In genomic region chr15:60823620-60823869, GRCm38 (mm10) we compare ENCODE assay signal across 8 mouse cellular contexts. TPM values are rescaled to one million over a fixed set of nuclear protein-coding genes. Genes with fewer than 3 reads are reported as not detected.
DNase-seq lines count a peak whose midpoint lies in the region; ATAC-seq lines count a peak whose summit lies in the region.

No protein-coding gene starts in this region.

- H3K36me3 ChIP-seq in erythroblast, embryonic 14.5 days (ENCODE audit: control insufficient read depth), result no peaks in the 10 kb centered on the region
- peaks cover 2% of the 10 kb centered on the region; the same call in 1 of the 2 replicates for H3K36me3 ChIP-seq in lung, embryonic 16.5 days (ENCODE audit: control insufficient read depth, insufficient read depth, low read length)
- 0 out of 2 replicates have a peak, but pooled peaks cover 4% of the 10 kb centered on the region for H3K36me3 ChIP-seq in stomach, embryonic 15.5 days

- peak overlapping the region; percentile 85 for H3K9ac ChIP-seq in lung, embryonic 16.5 days (ENCODE audit: low read length)
- H3K9ac ChIP-seq in stomach, embryonic 15.5 days, result peak overlapping the region; percentile 53

- under 1% methylated on average over 24 of the region's 24 CpGs for WGBS in lung, embryonic 16.5 days
- whole genome bisulfite sequencing in stomach, embryonic 15.5 days, result under 1% methylated on average over 24 of the region's 24 CpGs

- peak overlapping the region; percentile 91 for H3K27ac ChIP-seq in lung, embryonic 16.5 days (ENCODE audit: low read length)
- peak overlapping the region; percentile 98 for H3K27ac ChIP-seq in stomach, embryonic 15.5 days

- DNase-seq in thymus, postnatal 10 days (ENCODE audit: low spot score in 2 of 2), result peak; percentile 21 to 31
- no peak for DNase-seq in thymus, postnatal 36 days
- no peak for DNase-seq in frontal cortex, postnatal 36 days (ENCODE audit: low spot score in 2 of 2)

- peaks cover 24% of the 10 kb centered on the region for H3K4me1 ChIP-seq in erythroblast, embryonic 14.5 days (ENCODE audit: control insufficient read depth)
- H3K4me1 ChIP-seq in lung, embryonic 16.5 days (replicated peaks; ENCODE audit: control insufficient read depth, insufficient read depth, low read length), result no peaks in the 10 kb centered on the region; the same call in 1 of the 2 replicates
- H3K4me1 ChIP-seq in stomach, embryonic 15.5 days, result no peaks in the 10 kb centered on the region

- H3K4me2 ChIP-seq in lung, embryonic 16.5 days (ENCODE audit: low read depth, low read length), result peak overlapping the region; percentile 94
- H3K4me2 ChIP-seq in stomach, embryonic 15.5 days, result peak overlapping the region; percentile 97

- H3K9me3 ChIP-seq in erythroblast, embryonic 14.5 days (ENCODE audit: control insufficient read depth, low read length), result no peaks in the 10 kb centered on the region
- no peaks in the 10 kb centered on the region for H3K9me3 ChIP-seq in lung, embryonic 16.5 days (ENCODE audit: control insufficient read depth, low read length)
- no peaks in the 10 kb centered on the region for H3K9me3 ChIP-seq in stomach, embryonic 15.5 days

- peaks cover 31% of the 10 kb centered on the region for H3K27me3 ChIP-seq in erythroblast, embryonic 14.5 days (ENCODE audit: control insufficient read depth)
- no peaks in the 10 kb centered on the region for H3K27me3 ChIP-seq in lung, embryonic 16.5 days (ENCODE audit: control insufficient read depth, insufficient read depth, low read depth, low read length)
- H3K27me3 ChIP-seq in stomach, embryonic 15.5 days (replicated peaks), result no peaks in the 10 kb centered on the region

- no peak for ATAC-seq in erythroblast, adult 5-6 weeks (replicated peaks; ENCODE audit: low FRiP score, poor library complexity, severe bottlenecking)
- 0 out of 4 replicates have a peak, but pooled peaks have one; percentile 0 to 6 for ATAC-seq in hematopoietic stem cell, adult 5-6 weeks (replicated peaks in 1 of 2; ENCODE audit: insufficient read depth in 1 of 2, low FRiP score in 2 of 2, low TSS enrichment in 1 of 2, low read depth in 1 of 2, poor library complexity in 2 of 2, severe bottlenecking in 2 of 2)
- no peak for ATAC-seq in lung, embryonic 16.5 days (ENCODE audit: low read depth)
- no peak for ATAC-seq in stomach, embryonic 15.5 days (ENCODE audit: insufficient read depth, low FRiP score, low read depth)

- peak overlapping the region; percentile 65 for H3K4me3 ChIP-seq in erythroblast, embryonic 14.5 days (replicated peaks)
- peak overlapping the region; percentile 63 for H3K4me3 ChIP-seq in lung, embryonic 16.5 days (ENCODE audit: low read length)
- peak overlapping the region; percentile 73 for H3K4me3 ChIP-seq in stomach, embryonic 15.5 days (replicated peaks)

RNA-seq across cellular contexts. Expression of gene Fam84b, which starts 30.0 kb away (rescaled TPM):
- 0.01 TPM in 1 of 2 replicates, not detected in the other for polyA plus RNA-seq in erythroblast, embryonic 14.5 days (2012)
- total RNA-seq in erythroblast, adult 5-6 weeks (2015; ENCODE audit: low replicate concordance), result 1.3 and 1.5 TPM in 2 replicates
- 1.1 TPM in 2 replicates for total RNA-seq in erythroblast, adult 5-6 weeks (2017; ENCODE audit: low replicate concordance)
- total RNA-seq in hematopoietic stem cell, adult 5-6 weeks (2017), result 16.2 and 20.6 TPM in 2 replicates
- 33.0 and 36.1 TPM in 2 replicates for polyA plus RNA-seq in lung, embryonic 16.5 days (2015; fragmentation: Nextera tagmentation; extraction: Ambion mirVana)
- 17.8 and 22.5 TPM in 2 replicates for polyA plus RNA-seq in stomach, embryonic 15.5 days (2015; fragmentation: Nextera tagmentation; extraction: Ambion mirVana)

Comparison
In these comparisons a context has a peak if more than half of its experiments do, and no peak if none do; other contexts are left out.
1. DNase-seq: peak in thymus, postnatal 10 days (2 of 2); none in thymus, postnatal 36 days (0 of 2) and frontal cortex, postnatal 36 days (0 of 2).
2. ATAC-seq: peak in hematopoietic stem cell, adult 5-6 weeks (2 of 2); none in erythroblast, adult 5-6 weeks (single experiment), lung, embryonic 16.5 days (single experiment) and stomach, embryonic 15.5 days (single experiment).
3. RNA of gene Fam84b, which starts 30.0 kb away (polyA plus RNA-seq): 33.0 to 36.1 TPM in lung, embryonic 16.5 days and 17.8 to 22.5 TPM in stomach, embryonic 15.5 days; 0.01 TPM in erythroblast, embryonic 14.5 days; every median in the first group is over 10 times any median in the second.
4. Peak in every context shown above with its lines, with median percentiles within 50 percentile points of each other: H3K4me3 ChIP-seq.